Mouse (Mus musculus): ENCODE data around the gene Evpl. TPM values are rescaled to one million over a fixed set of nuclear protein-coding genes. Genes with fewer than 3 reads are reported as not detected.

Gene Evpl
- total RNA-seq, 2 experiments from 2014 or later = 0.15 to 0.46 TPM

DNA sequence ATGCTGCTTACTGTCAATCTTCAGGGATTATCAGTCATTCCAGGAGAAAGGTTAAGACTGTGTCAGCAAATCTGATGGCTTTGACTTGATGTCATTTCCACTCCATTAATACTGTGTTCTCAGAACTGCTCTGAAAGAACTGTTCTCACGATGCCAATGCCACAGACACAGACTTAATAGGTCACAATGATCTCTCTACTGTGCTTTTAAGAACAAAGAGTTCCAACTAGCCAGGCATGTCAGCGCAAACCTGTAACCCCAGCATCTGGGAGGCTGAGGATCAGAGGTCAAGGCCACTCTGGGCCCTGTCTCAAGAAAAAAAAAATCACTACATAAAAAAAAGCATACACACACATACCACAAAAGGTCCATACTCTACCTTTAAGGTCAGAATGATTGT lies 65.9 kb downstream of the Evpl start:
- DNase-seq = no peak

Other genes starting within 250 kb of the Evpl start
- 10 to 100 TPM; 14.1 to 15.0 TPM for gene Galk1, start 225.4 kb downstream of the Evpl start, total RNA-seq (2021)
- 100 to 1,000 TPM in 1 of 2 experiments, 10 to 100 TPM in 1; 98.0 to 107 TPM for gene H3f3b, start 210.1 kb downstream of the Evpl start, total RNA-seq (2021)
- gene Unk, start 207.8 kb downstream of the Evpl start, total RNA-seq (2021) = 1 to 10 TPM; 5.2 to 7.8 TPM
- gene Unc13d, start 160.1 kb downstream of the Evpl start, total RNA-seq (2021) = 1 to 10 TPM in 1 of 2 experiments, under 1 TPM in 1; 0.42 to 2.0 TPM
- gene Wbp2, start 151.1 kb downstream of the Evpl start, total RNA-seq (2021) = 100 to 1,000 TPM in 1 of 2 experiments, 10 to 100 TPM in 1; 93.3 to 109 TPM
- gene Trim47, start 110.9 kb downstream of the Evpl start, total RNA-seq (2021) = 10 to 100 TPM; 24.7 to 27.6 TPM
- 10 to 100 TPM in 1 of 2 experiments, 1 to 10 TPM in 1; 9.6 to 10.5 TPM for gene Trim65, start 106.9 kb downstream of the Evpl start, total RNA-seq (2021)
- 10 to 100 TPM; 56.8 to 66.1 TPM for gene Mrpl38, start 99.2 kb downstream of the Evpl start, total RNA-seq (2021)
- gene Fbf1, start 69.9 kb downstream of the Evpl start, total RNA-seq (2021) = 10 to 100 TPM; 13.5 to 18.1 TPM
- gene Ten1, start 39.2 kb downstream of the Evpl start, total RNA-seq (2021) = 10 to 100 TPM; 14.1 to 17.4 TPM
- 100 to 1,000 TPM; 171 to 200 TPM for gene Acox1, start 39.0 kb downstream of the Evpl start, total RNA-seq (2021)
- gene Srp68, start 36.1 kb upstream of the Evpl start, total RNA-seq (2021) = 10 to 100 TPM; 59.0 to 67.2 TPM
- not detected for gene Galr2, start 42.9 kb upstream of the Evpl start, total RNA-seq (2021)
- 10 to 100 TPM; 50.2 to 55.4 TPM for gene Exoc7, start 69.2 kb upstream of the Evpl start, total RNA-seq (2021)
- 1 to 10 TPM in 1 of 2 experiments, not detected in 1; 2.2 TPM for gene Foxj1, start 97.3 kb upstream of the Evpl start, total RNA-seq (2021)
- 1 to 10 TPM; 5.8 to 7.2 TPM for gene Rnf157, start 175.0 kb upstream of the Evpl start, total RNA-seq (2021)
- gene Ubald2, start 196.0 kb upstream of the Evpl start, total RNA-seq (2021) = 10 to 100 TPM; 32.0 to 33.3 TPM
- under 1 TPM in 1 of 2 experiments, not detected in 1; 0.05 TPM for gene Qrich2, start 228.2 kb upstream of the Evpl start, total RNA-seq (2021)

Data from heart, adult 18-20 months (tissue).